Mouse (Mus musculus) central nervous system, embryonic 14 days (tissue): ENCODE data around the gene Papss2. TPM values are rescaled to one million over a fixed set of nuclear protein-coding genes. Genes with fewer than 3 reads are reported as not detected.

ENCODE experiments used
- polyA plus RNA-seq: library from polyadenylated mRNA; depleted of rRNA; stranded (reverse); fragments of >200 nt; gene quantifications from 2 replicates; pipeline ENCODE4 v1.2.3, GENCODE M21; 2012; rRNA removed

Papss2 gene
- 1.6 and 13.3 TPM in 2 replicates for polyA plus RNA-seq

DNA sequence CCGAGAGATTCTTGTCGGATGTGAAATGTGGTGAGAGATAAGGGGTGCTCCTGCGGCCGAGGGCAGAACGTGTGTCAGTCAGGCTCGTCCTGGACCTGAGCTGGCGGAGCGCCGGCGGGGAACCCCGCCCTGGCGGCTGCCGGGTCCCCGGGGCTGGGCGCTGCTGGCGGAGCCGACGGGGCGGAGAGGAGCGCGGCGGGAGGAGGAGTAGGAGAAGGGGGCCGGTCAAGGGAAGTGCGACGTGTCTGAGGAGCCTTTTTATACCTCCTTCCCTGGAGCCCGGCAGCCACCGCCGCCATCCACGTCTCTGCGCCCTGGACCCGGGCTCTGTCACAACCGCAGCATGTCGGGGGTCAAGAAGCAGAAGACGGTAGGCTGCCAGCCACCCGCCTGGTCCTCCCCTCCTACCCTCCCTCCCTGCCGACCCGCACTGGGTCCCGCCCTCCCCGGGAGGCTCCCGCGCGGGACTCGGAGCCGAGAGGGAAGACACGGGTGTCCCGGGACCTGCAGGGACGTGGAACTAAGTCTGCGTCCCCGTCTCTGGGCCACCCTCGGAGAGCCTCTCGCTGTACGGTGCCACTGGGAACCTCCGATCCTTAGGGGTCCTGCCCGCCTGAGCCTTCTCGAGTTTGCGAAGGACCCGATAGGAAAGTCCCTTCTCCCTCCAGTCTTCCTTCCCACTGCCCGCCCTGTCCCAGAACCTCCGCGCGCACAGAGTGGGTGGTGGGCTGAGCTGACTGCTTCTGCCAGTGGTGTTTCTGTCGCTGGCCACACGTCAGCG lies at the start of gene Papss2:
Gene Papss2 (plus strand): TSS at position 285 of the 781 bp plus-strand sequence.

Other genes with a start within 250 kb of the Papss2 start
- 8.1 and 10.5 TPM in 2 replicates for gene Sgms1, start 206.1 kb upstream of the Papss2 start, polyA plus RNA-seq
- gene Rpl9-ps6, start 129.2 kb upstream of the Papss2 start, polyA plus RNA-seq: 40.8 and 43.4 TPM in 2 replicates
- 27.8 and 32.7 TPM in 2 replicates for gene Minpp1, start 110.0 kb upstream of the Papss2 start, polyA plus RNA-seq
- gene Atad1, start 144.0 kb downstream of the Papss2 start, polyA plus RNA-seq: 59.5 and 68.4 TPM in 2 replicates
- 24.5 and 26.3 TPM in 2 replicates for gene Pten, start 161.7 kb downstream of the Papss2 start, polyA plus RNA-seq